Mouse (Mus musculus) heart, embryonic 10.5 days (tissue): Measurements from ENCODE around the gene Plpp3. TPM values are rescaled to one million over a fixed set of nuclear protein-coding genes. Genes with fewer than 3 reads are reported as not detected.

Experiments
- DNase-seq: peaks from one replicate; pipeline ENCODE4 v3.0.0-alpha.2; 2017; ENCODE audit warnings: low spot score
- H3K27ac ChIP-seq: fragments of 300-500 bp; sonication (generic); 2 replicates; pipeline ENCODE4 v1.5.1; 2016; ENCODE audit warnings: mild to moderate bottlenecking
- H3K27me3 ChIP-seq: fragments of 300-500 bp; sonication (generic); 2 replicates; pipeline ENCODE4 v1.6.1; 2016; ENCODE audit warnings: mild to moderate bottlenecking; ENCODE audit not compliant: poor library complexity, insufficient read depth, severe bottlenecking
- H3K36me3 ChIP-seq: fragments of 300-500 bp; sonication (generic); 2 replicates; pipeline ENCODE4 v1.6.1; 2016; ENCODE audit warnings: mild to moderate bottlenecking, moderate library complexity
- H3K4me1 ChIP-seq: fragments of 300-500 bp; sonication (generic); 2 replicates; pipeline ENCODE4 v1.6.1; 2016; ENCODE audit warnings: mild to moderate bottlenecking
- H3K4me3 ChIP-seq: fragments of 300-500 bp; sonication (generic); 2 replicates; pipeline ENCODE4 v1.5.1; 2016; ENCODE audit warnings: mild to moderate bottlenecking, moderate library complexity
- H3K9me3 ChIP-seq: fragments of 300-500 bp; sonication (generic); 2 replicates; pipeline ENCODE4 v1.6.1; 2016; ENCODE audit warnings: mild to moderate bottlenecking, moderate library complexity
- WGBS: fragments of 180-500 bp; shearing (Covaris S2); methylation state at CpG from one replicate; pipeline ENCODE4 v1.1.7; 2016; 5-methylcytosine and 5-hydroxymethylcytosine counted together
- polyA plus RNA-seq: library from polyadenylated mRNA; unstranded; fragments of >200 nt; fragmentation: Nextera tagmentation; extraction: Ambion mirVana; gene quantifications from 2 replicates; pipeline ENCODE4 v1.2.1, GENCODE M21; 2016

Gene Plpp3
- polyA plus RNA-seq, 1 experiment from 2014 or later = 38.5 TPM

- peaks cover 5% of the 10 kb centered on the region; the same call in 1 of the 2 replicates for H3K27me3 ChIP-seq
- WGBS = 83% methylated on average over 4 of the region's 4 CpGs
- no peak overlapping the region for H3K4me3 ChIP-seq
- peak; percentile 57 for DNase-seq
- no peak overlapping the region for H3K27ac ChIP-seq
- no peaks in the 10 kb centered on the region; the same call in 1 of the 2 replicates for H3K36me3 ChIP-seq
- H3K4me1 ChIP-seq = peaks cover 18% of the 10 kb centered on the region
- H3K9me3 ChIP-seq = no peaks in the 10 kb centered on the region
Observed at GRCm38 (mm10) chr4:105184490-105184889, 27.3 kb downstream of the Plpp3 start.

GRCm38 (mm10) chr4:105184924-105185323 lies 27.8 kb downstream of the Plpp3 start:
- peaks cover 5% of the 10 kb centered on the region; the same call in 1 of the 2 replicates for H3K27me3 ChIP-seq
- peaks cover 16% of the 10 kb centered on the region for H3K4me1 ChIP-seq
- peak; percentile 61 for DNase-seq
- 68% methylated on average over 6 of the region's 6 CpGs for WGBS
- no peaks in the 10 kb centered on the region; the same call in 1 of the 2 replicates for H3K36me3 ChIP-seq
- no peak overlapping the region for H3K27ac ChIP-seq
- H3K9me3 ChIP-seq = no peaks in the 10 kb centered on the region
- H3K4me3 ChIP-seq = no peak overlapping the region

GRCm38 (mm10) chr4:105186654-105187053 lies 29.5 kb downstream of the Plpp3 start:
- Histone ChIP-seq H3K4me1 (peaks cover 5% of the 10 kb centered on the region), H3K27ac (no peak overlapping the region)
- no peak for DNase-seq

GRCm38 (mm10) chr4:105187873-105188272 lies 30.7 kb downstream of the Plpp3 start:
- Histone ChIP-seq H3K36me3 (no peaks in the 10 kb centered on the region), H3K27ac (no peak overlapping the region), H3K9me3 (no peaks in the 10 kb centered on the region), H3K27me3 (peaks cover 5% of the 10 kb centered on the region; the same call in 1 of the 2 replicates), H3K4me3 (no peak overlapping the region), H3K4me1 (peaks cover 8% of the 10 kb centered on the region)
- no peak for DNase-seq
- 58% methylated on average over 7 of the region's 7 CpGs for WGBS

More at GRCm38 (mm10) chr4:105186654-105187053, 29.5 kb downstream of the Plpp3 start:
- Histone ChIP-seq H3K27me3 (peaks cover 5% of the 10 kb centered on the region; the same call in 1 of the 2 replicates), H3K36me3 (no peaks in the 10 kb centered on the region; the same call in 1 of the 2 replicates), H3K9me3 (no peaks in the 10 kb centered on the region), H3K4me3 (no peak overlapping the region)
- 91% methylated on average over 10 of the region's 10 CpGs for WGBS

- DNase-seq = no peak
- H3K36me3 ChIP-seq = no peaks in the 10 kb centered on the region
- 81% methylated on average over 7 of the region's 7 CpGs for WGBS
- peaks cover 14% of the 10 kb centered on the region for H3K4me1 ChIP-seq
- no peak overlapping the region for H3K27ac ChIP-seq
- peaks cover 5% of the 10 kb centered on the region; the same call in 1 of the 2 replicates for H3K27me3 ChIP-seq
- no peaks in the 10 kb centered on the region for H3K9me3 ChIP-seq
- no peak overlapping the region for H3K4me3 ChIP-seq
Observed at GRCm38 (mm10) chr4:105188801-105189200, 31.7 kb downstream of the Plpp3 start.

GRCm38 (mm10) chr4:105190826-105191225 lies 33.7 kb downstream of the Plpp3 start:
- peaks cover 10% of the 10 kb centered on the region for H3K4me1 ChIP-seq
- H3K27me3 ChIP-seq = peaks cover 5% of the 10 kb centered on the region; the same call in 1 of the 2 replicates
- no peak overlapping the region for H3K27ac ChIP-seq
- no peak for DNase-seq
- WGBS = 74% methylated on average over 4 of the region's 4 CpGs
- H3K36me3 ChIP-seq = peaks cover 6% of the 10 kb centered on the region
- H3K4me3 ChIP-seq = no peak overlapping the region
- H3K9me3 ChIP-seq = no peaks in the 10 kb centered on the region

- H3K4me1 ChIP-seq = peaks cover 10% of the 10 kb centered on the region
- no peaks in the 10 kb centered on the region for H3K9me3 ChIP-seq
- H3K36me3 ChIP-seq = peaks cover 13% of the 10 kb centered on the region
- no peak overlapping the region for H3K4me3 ChIP-seq
- no peak overlapping the region for H3K27ac ChIP-seq
- DNase-seq = no peak
- 63% methylated on average over 5 of the region's 5 CpGs for WGBS
- peaks cover 3% of the 10 kb centered on the region; the same call in 1 of the 2 replicates for H3K27me3 ChIP-seq
Observed at GRCm38 (mm10) chr4:105191550-105191949, 34.4 kb downstream of the Plpp3 start.

- Histone ChIP-seq H3K4me1 (peaks cover 10% of the 10 kb centered on the region), H3K27me3 (no peaks in the 10 kb centered on the region), H3K36me3 (peaks cover 16% of the 10 kb centered on the region), H3K27ac (no peak overlapping the region), H3K4me3 (no peak overlapping the region), H3K9me3 (no peaks in the 10 kb centered on the region)
- 32% methylated on average over 5 of the region's 5 CpGs for WGBS
- no peak for DNase-seq
Observed at GRCm38 (mm10) chr4:105192665-105193064, 35.5 kb downstream of the Plpp3 start.

- no peaks in the 10 kb centered on the region for H3K27me3 ChIP-seq
- no peaks in the 10 kb centered on the region for H3K9me3 ChIP-seq
- no peak for DNase-seq
- H3K36me3 ChIP-seq = peaks cover 24% of the 10 kb centered on the region
- H3K4me3 ChIP-seq = no peak overlapping the region
- no peak overlapping the region for H3K27ac ChIP-seq
- peaks cover 10% of the 10 kb centered on the region for H3K4me1 ChIP-seq
- WGBS = 84% methylated on average over 9 of the region's 9 CpGs
Observed at GRCm38 (mm10) chr4:105195256-105195655, 38.1 kb downstream of the Plpp3 start.

GRCm38 (mm10) chr4:105196099-105196498 lies 39.0 kb downstream of the Plpp3 start:
- Histone ChIP-seq H3K4me1 (peaks cover 10% of the 10 kb centered on the region), H3K4me3 (no peak overlapping the region), H3K27ac (no peak overlapping the region), H3K36me3 (peaks cover 24% of the 10 kb centered on the region), H3K27me3 (no peaks in the 10 kb centered on the region), H3K9me3 (no peaks in the 10 kb centered on the region)
- 90% methylated on average over 9 of the region's 9 CpGs for WGBS
- no peak for DNase-seq

- no peak for DNase-seq
- peaks cover 24% of the 10 kb centered on the region for H3K36me3 ChIP-seq
- no peak overlapping the region for H3K4me3 ChIP-seq
- H3K27me3 ChIP-seq = no peaks in the 10 kb centered on the region
- no peaks in the 10 kb centered on the region for H3K9me3 ChIP-seq
- WGBS = 83% methylated on average over 9 of the region's 9 CpGs
- no peak overlapping the region for H3K27ac ChIP-seq
- H3K4me1 ChIP-seq = peaks cover 10% of the 10 kb centered on the region
Observed at GRCm38 (mm10) chr4:105196993-105197765, 40.0 kb downstream of the Plpp3 start.

- H3K36me3 ChIP-seq = peaks cover 24% of the 10 kb centered on the region
- H3K4me1 ChIP-seq = peaks cover 4% of the 10 kb centered on the region; the same call in 1 of the 2 replicates
- WGBS = 87% methylated on average over 5 of the region's 5 CpGs
Observed at GRCm38 (mm10) chr4:105198696-105199095, 41.5 kb downstream of the Plpp3 start.

GRCm38 (mm10) chr4:105199345-105199744 lies 42.2 kb downstream of the Plpp3 start:
- Histone ChIP-seq H3K4me3 (no peak overlapping the region), H3K27ac (no peak overlapping the region), H3K9me3 (no peaks in the 10 kb centered on the region), H3K4me1 (peaks cover 8% of the 10 kb centered on the region; the same call in 1 of the 2 replicates), H3K27me3 (no peaks in the 10 kb centered on the region), H3K36me3 (peaks cover 24% of the 10 kb centered on the region)
- 73% methylated on average over 8 of the region's 8 CpGs for WGBS
- DNase-seq = no peak

More at GRCm38 (mm10) chr4:105198696-105199095, 41.5 kb downstream of the Plpp3 start:
- Histone ChIP-seq H3K4me3 (no peak overlapping the region), H3K27ac (no peak overlapping the region), H3K9me3 (no peaks in the 10 kb centered on the region), H3K27me3 (no peaks in the 10 kb centered on the region)
- no peak for DNase-seq
